Mouse (Mus musculus) midbrain, embryonic 10.5 days (tissue): ENCODE measurements at regions not wholly inside any gene's neighbourhood (a gene's known extent, or its start where the extent isn't known, plus 50 kb on each side); places are given as distances from the start of the nearest gene placed in this dataset.

Source experiments
- DNase-seq: peaks from one replicate; pipeline ENCODE4 v3.0.0-alpha.2; 2017; ENCODE audit warnings: low spot score
- H3K27ac ChIP-seq: fragments of 300-500 bp; sonication (generic); replicated peaks from 2 replicates; pipeline ENCODE4 v1.5.1; 2016; ENCODE audit warnings: mild to moderate bottlenecking
- H3K27me3 ChIP-seq: fragments of 300-500 bp; sonication (generic); 2 replicates; pipeline ENCODE4 v1.6.1; 2016; ENCODE audit warnings: low read depth, mild to moderate bottlenecking; ENCODE audit not compliant: poor library complexity, severe bottlenecking
- H3K36me3 ChIP-seq: fragments of 300-500 bp; sonication (generic); 2 replicates; pipeline ENCODE4 v1.6.1; 2016; ENCODE audit warnings: mild to moderate bottlenecking, moderate library complexity
- H3K4me1 ChIP-seq: fragments of 300-500 bp; sonication (generic); 2 replicates; pipeline ENCODE4 v1.6.1; 2016
- H3K4me3 ChIP-seq: fragments of 300-500 bp; sonication (generic); 2 replicates; pipeline ENCODE4 v1.5.1; 2016; ENCODE audit warnings: mild to moderate bottlenecking, moderate library complexity
- H3K9me3 ChIP-seq: fragments of 300-500 bp; sonication (generic); replicated peaks from 2 replicates; pipeline ENCODE4 v1.6.1; 2016; ENCODE audit warnings: mild to moderate bottlenecking
- WGBS: fragments of 180-500 bp; shearing (Covaris S2); methylation state at CpG from one replicate; pipeline ENCODE4 v1.1.7; 2016; 5-methylcytosine and 5-hydroxymethylcytosine counted together

- DNase-seq: no peak
- no peak overlapping the region for H3K4me3 ChIP-seq
- no peaks in the 10 kb centered on the region for H3K27me3 ChIP-seq
- no peaks in the 10 kb centered on the region for H3K36me3 ChIP-seq
- H3K27ac ChIP-seq: no peak overlapping the region
- no peaks in the 10 kb centered on the region for H3K9me3 ChIP-seq
- 82% methylated on average over 6 of the region's 6 CpGs for WGBS
- H3K4me1 ChIP-seq: peaks cover 17% of the 10 kb centered on the region
These were observed 77.5 kb downstream of the Nufip1 start for GRCm38 (mm10) chr14:76188105-76188645.

- no peaks in the 10 kb centered on the region for H3K36me3 ChIP-seq
- no peaks in the 10 kb centered on the region for H3K9me3 ChIP-seq
- H3K4me1 ChIP-seq: peaks cover 11% of the 10 kb centered on the region
- DNase-seq: no peak
- H3K4me3 ChIP-seq: no peak overlapping the region
- no peaks in the 10 kb centered on the region for H3K27me3 ChIP-seq
- WGBS: 90% methylated on average over 10 of the region's 10 CpGs
- 0 out of 2 replicates have a peak overlapping the region, but pooled peaks have one; percentile 39 for H3K27ac ChIP-seq
These were observed 84.6 kb downstream of the Nufip1 start for GRCm38 (mm10) chr14:76195324-76195723.

DNA sequence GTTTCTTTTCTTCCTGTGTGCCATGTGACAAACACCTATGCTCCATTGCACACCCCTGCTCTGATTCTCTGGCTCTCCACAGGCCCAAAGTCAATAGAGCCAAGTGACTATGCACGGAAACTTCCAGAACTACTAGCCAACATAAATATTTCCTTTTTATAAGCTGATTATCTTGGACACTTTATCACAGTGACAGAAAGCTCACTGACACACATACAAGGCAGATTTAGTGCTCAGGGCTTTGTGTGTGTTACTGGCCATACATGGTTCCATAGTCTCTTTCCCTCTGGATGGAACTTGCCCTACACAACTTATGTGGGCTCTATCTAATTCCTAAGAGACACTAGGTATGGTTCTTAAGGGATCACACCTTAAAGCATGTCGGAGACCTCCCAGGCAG lies 86.7 kb downstream of the Nufip1 start:
- Histone ChIP-seq H3K36me3 (no peaks in the 10 kb centered on the region), H3K27me3 (no peaks in the 10 kb centered on the region), H3K9me3 (no peaks in the 10 kb centered on the region), H3K27ac (0 out of 2 replicates have a peak overlapping the region, but pooled peaks have one; percentile 57), H3K4me3 (no peak overlapping the region), H3K4me1 (peaks cover 15% of the 10 kb centered on the region)
- 95% methylated on average over 2 of the region's 2 CpGs for WGBS
- no peak for DNase-seq

DNA sequence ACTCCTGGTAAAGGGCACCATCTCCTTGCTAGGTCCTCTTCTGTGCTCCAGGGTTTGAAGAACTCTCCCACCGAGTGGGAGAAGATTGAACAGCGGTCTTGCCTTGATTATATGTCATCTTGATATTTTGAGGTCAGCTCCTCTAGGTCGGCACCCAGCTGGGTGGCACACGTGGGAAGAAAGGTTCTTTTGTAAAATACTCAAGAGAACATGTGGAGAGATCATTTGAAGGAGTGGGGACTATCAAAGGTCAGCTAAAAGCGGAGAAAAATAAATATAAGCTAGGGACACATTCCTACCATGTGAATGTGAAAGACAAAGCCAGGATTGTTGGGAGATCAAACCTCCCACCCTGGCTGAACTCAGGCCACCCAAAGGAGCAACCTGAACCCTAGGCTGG lies 87.7 kb downstream of the Nufip1 start:
- no peaks in the 10 kb centered on the region for H3K36me3 ChIP-seq
- H3K4me1 ChIP-seq: peaks cover 15% of the 10 kb centered on the region
- WGBS: 66% methylated on average over 5 of the region's 5 CpGs
- H3K27ac ChIP-seq: no peak overlapping the region
- DNase-seq: no peak
- no peaks in the 10 kb centered on the region for H3K9me3 ChIP-seq
- no peak overlapping the region for H3K4me3 ChIP-seq
- H3K27me3 ChIP-seq: no peaks in the 10 kb centered on the region

- H3K27me3 ChIP-seq: no peaks in the 10 kb centered on the region
- WGBS: 85% methylated on average over 4 of the region's 4 CpGs
- H3K4me3 ChIP-seq: no peak overlapping the region
- no peaks in the 10 kb centered on the region for H3K36me3 ChIP-seq
- 0 out of 2 replicates have a peak, but pooled peaks cover 4% of the 10 kb centered on the region for H3K4me1 ChIP-seq
- no peak for DNase-seq
- H3K27ac ChIP-seq: no peak overlapping the region
- no peaks in the 10 kb centered on the region for H3K9me3 ChIP-seq
These were observed 91.9 kb downstream of the Nufip1 start for GRCm38 (mm10) chr14:76202595-76202994.

DNA sequence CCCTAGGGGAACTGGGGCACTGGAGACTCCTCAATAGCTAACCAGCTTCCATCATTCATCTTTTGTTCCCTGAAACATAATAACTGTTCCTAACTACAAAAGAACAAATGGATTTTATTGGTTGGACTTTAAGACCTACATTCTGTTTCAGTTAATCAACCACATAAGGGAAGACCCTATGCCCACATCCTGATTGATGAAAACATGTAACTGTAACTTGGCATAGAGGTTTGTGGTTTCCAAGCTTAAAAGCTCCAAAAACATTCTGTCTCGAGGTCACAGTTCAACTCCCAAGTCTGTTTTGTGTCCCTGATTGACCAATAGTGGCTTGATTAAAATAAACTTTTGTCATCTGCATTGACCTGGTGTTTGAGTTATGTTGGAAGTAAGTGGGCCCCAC lies 92.4 kb downstream of the Nufip1 start:
- 90% methylated on average over 1 of the region's 1 CpGs for WGBS

DNA sequence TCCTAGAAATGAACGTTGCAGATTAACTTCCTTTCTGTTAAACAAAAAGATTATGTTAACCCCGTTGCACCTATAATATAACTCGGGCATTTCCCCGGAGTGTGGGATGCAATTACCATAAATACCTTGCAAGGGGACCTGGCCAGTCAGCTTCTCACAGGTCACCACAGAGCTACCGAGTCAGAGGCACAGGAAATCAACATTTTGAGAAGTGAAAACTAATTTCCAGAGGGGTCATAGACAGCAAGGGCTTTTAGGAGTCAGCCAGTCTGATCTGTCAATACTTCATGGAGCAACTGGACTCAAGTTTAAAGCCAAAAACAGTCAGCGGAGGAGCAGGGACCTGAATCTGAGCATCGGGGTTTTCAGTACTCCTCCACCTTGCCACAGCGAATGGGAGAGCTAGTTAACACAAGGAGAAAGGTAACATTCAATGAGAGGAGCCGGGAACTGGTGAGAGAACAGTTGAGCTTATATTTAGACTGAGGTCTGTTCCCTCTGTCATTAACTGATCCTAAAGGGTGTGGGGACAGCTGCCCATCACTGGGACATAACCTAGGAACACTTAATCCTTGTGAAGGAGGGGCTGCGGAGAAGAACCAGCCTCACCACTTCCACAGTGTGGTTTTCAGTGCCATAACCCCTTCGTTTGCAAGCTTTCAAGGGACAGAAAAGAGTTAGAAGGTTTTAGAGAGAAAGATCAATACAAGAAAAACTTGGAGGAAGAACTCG lies 105.9 kb downstream of the Nufip1 start:
- WGBS: 83% methylated on average over 12 of the region's 12 CpGs
- Histone ChIP-seq H3K27me3 (no peaks in the 10 kb centered on the region), H3K4me1 (peaks cover 35% of the 10 kb centered on the region), H3K27ac (0 out of 2 replicates have a peak overlapping the region, but pooled peaks have one; percentile 46), H3K4me3 (no peak overlapping the region), H3K9me3 (peaks cover 16% of the 10 kb centered on the region), H3K36me3 (0 out of 2 replicates have a peak, but pooled peaks cover 2% of the 10 kb centered on the region)
- DNase-seq: no peak

More for the DNA sequence above, 92.4 kb downstream of the Nufip1 start:
- no peak overlapping the region for H3K27ac ChIP-seq
- no peak for DNase-seq
- H3K27me3 ChIP-seq: no peaks in the 10 kb centered on the region
- H3K4me3 ChIP-seq: no peak overlapping the region
- H3K4me1 ChIP-seq: 0 out of 2 replicates have a peak, but pooled peaks cover 4% of the 10 kb centered on the region
- no peaks in the 10 kb centered on the region for H3K9me3 ChIP-seq
- no peaks in the 10 kb centered on the region for H3K36me3 ChIP-seq

DNA sequence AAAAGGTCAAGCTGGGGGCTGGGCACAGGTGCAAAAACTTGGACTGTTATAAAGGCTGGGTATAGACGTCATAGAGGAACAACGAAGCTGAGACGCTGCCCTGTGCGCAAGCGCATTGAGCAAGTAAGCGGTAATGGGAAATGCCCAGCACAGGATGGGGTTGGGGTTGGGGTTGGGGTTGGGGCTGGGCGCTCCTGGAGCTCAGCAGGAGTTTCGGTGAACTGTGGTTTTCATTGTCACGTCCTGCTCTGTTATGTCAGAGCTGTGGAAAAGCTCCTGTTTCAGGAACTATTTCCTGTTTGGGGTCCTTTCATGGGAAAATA lies 106.4 kb downstream of the Nufip1 start:
- Histone ChIP-seq H3K27me3 (no peaks in the 10 kb centered on the region), H3K4me1 (peaks cover 35% of the 10 kb centered on the region), H3K9me3 (peaks cover 16% of the 10 kb centered on the region), H3K4me3 (no peak overlapping the region), H3K27ac (0 out of 2 replicates have a peak overlapping the region, but pooled peaks have one; percentile 46), H3K36me3 (0 out of 2 replicates have a peak, but pooled peaks cover 2% of the 10 kb centered on the region)
- WGBS: 85% methylated on average over 9 of the region's 9 CpGs
- no peak for DNase-seq

DNA sequence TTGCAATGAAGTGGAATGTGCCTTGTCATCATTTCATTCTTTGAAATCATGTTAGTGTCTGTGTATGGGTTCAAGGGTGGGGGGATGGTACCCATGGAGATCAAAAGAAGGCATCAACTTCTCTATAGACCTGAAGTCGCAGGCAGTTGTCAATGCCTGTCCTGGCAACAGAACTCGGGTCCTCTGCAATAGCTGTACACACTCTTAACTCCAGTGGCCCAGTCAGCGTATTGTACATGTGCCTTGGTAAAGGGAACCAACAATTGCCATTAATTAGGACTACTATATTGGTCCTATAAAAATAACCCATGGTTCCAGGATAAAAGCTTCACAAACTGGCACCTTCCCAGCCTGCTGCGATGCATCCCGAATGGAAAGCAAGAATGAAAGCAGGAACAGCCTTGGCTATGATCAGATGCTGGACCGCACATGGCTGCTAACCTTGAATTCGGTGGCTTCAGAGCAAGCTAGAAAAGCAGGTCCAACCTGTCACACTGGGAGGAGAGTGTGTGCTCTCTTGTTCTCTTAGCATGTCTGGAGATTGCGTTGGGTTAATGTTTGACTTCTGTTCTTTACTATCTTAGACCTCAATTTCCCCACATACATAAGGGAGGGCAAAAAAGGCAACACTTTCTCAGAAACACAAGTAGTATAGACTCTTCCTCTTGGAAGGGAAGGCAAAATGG lies 107.0 kb downstream of the Nufip1 start:
- peaks cover 37% of the 10 kb centered on the region for H3K4me1 ChIP-seq
- peaks cover 16% of the 10 kb centered on the region for H3K9me3 ChIP-seq
- H3K36me3 ChIP-seq: 0 out of 2 replicates have a peak, but pooled peaks cover 2% of the 10 kb centered on the region
- H3K4me3 ChIP-seq: no peak overlapping the region
- 91% methylated on average over 8 of the region's 8 CpGs for WGBS
- DNase-seq: no peak
- H3K27me3 ChIP-seq: no peaks in the 10 kb centered on the region
- H3K27ac ChIP-seq: no peak overlapping the region

DNA sequence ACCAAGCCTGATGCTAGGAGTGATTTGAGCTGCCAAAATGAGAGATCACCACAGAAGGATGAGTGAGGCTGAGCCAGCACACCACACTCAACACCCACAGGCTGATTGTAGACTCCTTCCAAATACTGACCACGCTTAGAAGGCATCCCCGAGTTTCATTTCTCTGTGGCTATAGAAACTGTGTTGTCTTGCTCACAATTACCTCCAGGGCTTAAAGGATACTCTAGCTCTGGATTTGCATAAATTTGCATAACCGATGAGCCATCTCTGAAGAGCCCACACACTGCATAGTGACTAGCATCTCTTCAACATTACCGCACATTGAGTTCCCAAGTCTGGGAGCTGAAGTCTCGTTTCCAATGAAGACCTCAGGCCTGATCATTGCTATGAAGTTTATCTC lies 110.3 kb downstream of the Nufip1 start:
- peaks cover 48% of the 10 kb centered on the region for H3K4me1 ChIP-seq
- 0 out of 2 replicates have a peak, but pooled peaks cover 2% of the 10 kb centered on the region for H3K36me3 ChIP-seq
- H3K27me3 ChIP-seq: no peaks in the 10 kb centered on the region
- H3K9me3 ChIP-seq: peaks cover 16% of the 10 kb centered on the region
- peak; percentile 41 for DNase-seq
- WGBS: 45% methylated on average over 5 of the region's 5 CpGs
- H3K27ac ChIP-seq: peak overlapping the region; percentile 84
- H3K4me3 ChIP-seq: 0 out of 2 replicates have a peak overlapping the region, but pooled peaks have one; percentile 9

GRCm38 (mm10) chr14:76221617-76222319 lies 111.1 kb downstream of the Nufip1 start:
- Histone ChIP-seq H3K27me3 (no peaks in the 10 kb centered on the region), H3K4me1 (peaks cover 51% of the 10 kb centered on the region), H3K36me3 (0 out of 2 replicates have a peak, but pooled peaks cover 2% of the 10 kb centered on the region), H3K9me3 (peaks cover 16% of the 10 kb centered on the region), H3K4me3 (no peak overlapping the region), H3K27ac (peak overlapping the region; percentile 84)
- peak; percentile 62 for DNase-seq
- 33% methylated on average over 10 of the region's 10 CpGs for WGBS

DNA sequence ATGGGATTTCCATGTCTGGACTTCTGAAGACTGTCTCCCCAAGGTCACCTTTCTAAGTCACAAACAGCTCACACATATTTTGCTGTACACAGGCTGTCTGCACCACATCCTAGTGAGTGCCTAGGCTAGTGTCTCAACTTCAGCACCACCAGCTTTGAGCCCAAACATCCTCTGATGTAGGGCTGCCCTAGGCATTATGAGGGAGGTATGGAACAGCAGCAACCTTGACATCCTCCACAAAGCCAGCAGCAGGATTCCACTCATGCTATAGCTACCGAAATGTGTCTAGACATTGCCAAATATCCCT lies 111.6 kb downstream of the Nufip1 start:
- Histone ChIP-seq H3K4me1 (peaks cover 48% of the 10 kb centered on the region), H3K27me3 (no peaks in the 10 kb centered on the region), H3K27ac (peak overlapping the region; percentile 84), H3K4me3 (no peak overlapping the region), H3K9me3 (peaks cover 16% of the 10 kb centered on the region), H3K36me3 (0 out of 2 replicates have a peak, but pooled peaks cover 2% of the 10 kb centered on the region)
- WGBS: 81% methylated on average over 1 of the region's 1 CpGs
- DNase-seq: no peak
